Mouse (Mus musculus): ENCODE data around the gene Rhoh.

The Rhoh gene

DNA sequence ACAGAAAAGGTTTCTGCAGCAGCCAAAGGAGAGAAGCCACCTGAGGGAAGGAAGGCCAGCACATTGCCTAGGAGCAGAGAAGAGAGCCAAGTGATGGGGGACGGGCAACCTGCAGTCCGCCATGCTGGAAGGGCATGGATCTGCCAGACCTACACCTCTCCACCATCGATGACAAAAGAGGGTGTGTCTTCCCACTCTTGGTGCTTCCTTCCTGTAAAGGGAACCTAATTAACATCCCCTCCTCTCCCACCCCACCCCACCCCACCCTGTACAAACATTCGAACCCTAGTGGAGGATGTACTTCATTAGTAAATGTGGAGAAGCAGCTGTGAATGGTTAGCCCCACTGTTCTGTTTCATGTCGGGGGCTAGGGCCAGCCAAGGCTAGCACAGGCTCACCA, 51.2 kb downstream of the Rhoh start:
- in situ Hi-C loops (cut with MboI; ENCODE audit: low pct_unique_long_range_greater_than_20kb in 1 of 2, low sequenced_read_pairs in 2 of 2, unreplicated experiment in 1 of 2), result no loop called here

DNA sequence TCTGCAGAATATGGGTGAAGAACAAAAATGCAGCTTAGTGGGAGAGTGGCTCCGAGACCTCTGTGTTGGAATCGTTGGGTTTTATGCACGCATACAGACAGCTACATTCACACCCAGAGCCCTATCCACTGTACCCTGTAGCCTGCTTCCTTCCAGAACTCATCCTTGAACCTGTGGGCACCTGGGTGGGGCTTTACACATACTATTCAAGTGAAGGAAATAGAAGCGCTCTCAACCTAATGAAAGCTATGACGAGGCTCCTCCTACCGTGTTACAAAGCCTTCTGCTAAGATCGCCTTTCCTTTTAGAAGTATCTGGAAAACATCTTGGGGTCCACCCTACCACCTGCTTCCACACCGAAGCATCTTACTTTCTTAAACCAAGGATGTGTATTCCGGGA, 52.1 kb downstream of the Rhoh start:
- in situ Hi-C loops (cut with MboI; ENCODE audit: low pct_unique_long_range_greater_than_20kb in 1 of 2, low sequenced_read_pairs in 2 of 2, unreplicated experiment in 1 of 2), result no loop called here

- in situ Hi-C loops (cut with MboI; ENCODE audit: low pct_unique_long_range_greater_than_20kb in 1 of 2, low sequenced_read_pairs in 2 of 2, unreplicated experiment in 1 of 2), result no loop called here
These were observed 53.3 kb downstream of the Rhoh start for GRCm38 (mm10) chr5:65914342-65914741.

DNA sequence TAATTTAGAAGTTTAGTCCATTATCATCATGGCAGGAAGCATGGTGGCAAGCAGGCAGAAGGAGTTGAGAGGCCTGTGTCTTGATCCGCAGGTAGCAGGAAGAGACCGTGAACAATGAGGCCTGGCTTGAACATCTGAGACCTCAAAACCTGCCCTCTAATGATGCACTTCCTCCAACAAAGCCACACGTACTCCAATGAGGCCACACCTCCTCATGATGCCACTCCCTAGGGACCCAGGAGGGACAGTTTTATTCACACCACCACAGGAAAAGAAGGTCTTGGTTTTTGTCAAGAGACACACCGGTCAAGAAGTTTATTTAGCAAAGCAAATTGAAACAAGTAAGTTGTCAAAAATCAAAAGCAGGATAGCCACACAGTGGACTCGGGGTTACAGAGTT, 55.9 kb downstream of the Rhoh start:
- in situ Hi-C loops (cut with MboI; ENCODE audit: low pct_unique_long_range_greater_than_20kb in 1 of 2, low sequenced_read_pairs in 2 of 2, unreplicated experiment in 1 of 2), result no loop called here

DNA sequence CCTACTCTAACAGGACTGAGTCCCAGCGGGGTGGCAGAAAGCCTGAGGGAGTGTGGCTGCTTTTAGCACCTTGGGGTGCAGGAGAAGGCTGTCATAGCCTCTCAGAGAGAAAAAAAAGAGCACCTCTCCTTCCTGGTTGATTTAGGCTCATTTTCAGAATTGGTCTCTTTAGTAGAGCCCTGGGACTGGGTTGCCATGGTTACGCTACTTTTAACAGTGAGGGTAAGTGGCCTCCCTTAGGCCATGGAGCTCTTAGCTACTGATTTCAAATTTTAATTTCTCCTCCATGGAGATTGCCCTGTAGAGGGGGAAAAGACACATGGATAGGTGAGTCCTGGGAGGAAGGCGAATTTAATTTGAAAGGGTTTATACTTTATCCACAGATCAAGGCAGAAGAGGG, 57.6 kb downstream of the Rhoh start:
- in situ Hi-C loops (cut with MboI; ENCODE audit: low pct_unique_long_range_greater_than_20kb in 1 of 2, low sequenced_read_pairs in 2 of 2, unreplicated experiment in 1 of 2), result no loop called here

DNA sequence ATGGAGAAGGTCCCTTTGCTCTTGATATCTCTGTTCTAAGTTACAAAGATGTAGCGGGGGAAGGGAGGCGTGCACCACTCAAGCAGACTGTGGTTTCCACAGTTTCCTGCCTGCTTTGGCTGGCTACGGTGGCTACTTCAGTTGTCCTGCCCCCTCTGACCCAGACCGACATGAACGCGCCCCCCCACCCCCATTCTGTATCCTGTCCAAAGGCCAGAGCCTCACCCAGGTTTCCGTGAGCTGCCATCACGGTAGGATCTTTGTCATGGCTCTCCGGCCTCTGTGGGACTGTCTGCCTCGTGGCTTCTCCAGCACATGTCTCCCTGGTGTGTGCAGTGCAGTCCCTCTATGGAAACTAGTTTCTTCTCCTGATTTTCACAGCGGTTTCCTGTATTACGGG, 58.3 kb downstream of the Rhoh start:
- in situ Hi-C loops (cut with MboI; ENCODE audit: low pct_unique_long_range_greater_than_20kb in 1 of 2, low sequenced_read_pairs in 2 of 2, unreplicated experiment in 1 of 2), result no loop called here

DNA sequence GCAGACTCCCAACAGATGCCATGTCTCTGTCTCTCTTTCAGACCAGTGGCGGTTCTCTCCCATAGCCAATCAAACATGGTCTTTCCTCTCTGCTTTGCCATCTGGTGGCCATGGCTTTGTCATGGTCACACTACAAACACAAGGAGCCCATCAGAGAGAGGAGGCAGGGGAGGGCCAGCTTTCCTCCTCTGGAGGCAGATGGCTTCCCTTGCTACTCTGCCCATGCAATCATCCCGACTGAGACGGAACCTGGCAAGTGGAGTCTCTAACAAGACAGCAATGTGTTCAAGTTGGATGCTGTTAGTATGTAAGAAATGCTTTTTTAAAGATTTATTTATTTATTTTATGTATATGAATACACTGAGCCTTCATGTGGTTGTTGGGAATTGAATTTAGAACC, 58.9 kb downstream of the Rhoh start:
- in situ Hi-C loops (cut with MboI; ENCODE audit: low pct_unique_long_range_greater_than_20kb in 1 of 2, low sequenced_read_pairs in 2 of 2, unreplicated experiment in 1 of 2), result no loop called here

GRCm38 (mm10) chr5:65920701-65921426, 59.9 kb downstream of the Rhoh start:
- in situ Hi-C loops (cut with MboI; ENCODE audit: low pct_unique_long_range_greater_than_20kb in 1 of 2, low sequenced_read_pairs in 2 of 2, unreplicated experiment in 1 of 2), result no loop called here

- in situ Hi-C loops (cut with MboI; ENCODE audit: low pct_unique_long_range_greater_than_20kb in 1 of 2, low sequenced_read_pairs in 2 of 2, unreplicated experiment in 1 of 2), result no loop called here
These were observed 60.6 kb downstream of the Rhoh start for GRCm38 (mm10) chr5:65921477-65922138.

GRCm38 (mm10) chr5:65926666-65927065, 65.7 kb downstream of the Rhoh start:
- in situ Hi-C loops (cut with MboI; ENCODE audit: low pct_unique_long_range_greater_than_20kb in 1 of 2, low sequenced_read_pairs in 2 of 2, unreplicated experiment in 1 of 2), result no loop called here

GRCm38 (mm10) chr5:65929162-65929561, 68.1 kb downstream of the Rhoh start:
- in situ Hi-C loops (cut with MboI; ENCODE audit: low pct_unique_long_range_greater_than_20kb in 1 of 2, low sequenced_read_pairs in 2 of 2, unreplicated experiment in 1 of 2), result no loop called here

DNA sequence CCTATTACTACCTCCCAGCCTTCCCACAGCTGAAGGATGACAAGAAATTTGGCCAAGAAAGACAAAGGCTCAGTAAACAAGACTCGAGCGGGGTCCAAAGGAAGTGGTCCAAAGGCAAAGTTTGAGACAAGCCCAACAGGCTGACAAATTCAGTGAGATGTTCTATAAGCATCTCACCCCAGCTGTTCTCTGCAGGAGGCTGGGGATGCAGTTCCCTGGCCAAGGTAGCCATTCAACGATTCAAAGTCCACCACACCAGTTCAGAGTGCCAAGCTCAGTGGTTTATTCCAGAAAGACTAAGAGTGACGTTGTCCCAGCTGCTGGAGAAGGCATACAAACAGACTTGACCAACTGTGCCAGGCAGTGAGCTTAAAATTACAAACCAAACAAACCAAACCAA, 69.2 kb downstream of the Rhoh start:
- in situ Hi-C loops (cut with MboI; ENCODE audit: low pct_unique_long_range_greater_than_20kb in 1 of 2, low sequenced_read_pairs in 2 of 2, unreplicated experiment in 1 of 2), result loop anchor here (5.0 kb wide), 2 partner anchors 88 to 98 kb away; no protein-coding TSS in a partner anchor

GRCm38 (mm10) chr5:65933258-65933657, 72.2 kb downstream of the Rhoh start:
- in situ Hi-C loops (cut with MboI; ENCODE audit: low pct_unique_long_range_greater_than_20kb in 1 of 2, low sequenced_read_pairs in 2 of 2, unreplicated experiment in 1 of 2), result loop anchor here (5.0 kb wide), 2 partner anchors 91 to 101 kb away; no protein-coding TSS in a partner anchor

DNA sequence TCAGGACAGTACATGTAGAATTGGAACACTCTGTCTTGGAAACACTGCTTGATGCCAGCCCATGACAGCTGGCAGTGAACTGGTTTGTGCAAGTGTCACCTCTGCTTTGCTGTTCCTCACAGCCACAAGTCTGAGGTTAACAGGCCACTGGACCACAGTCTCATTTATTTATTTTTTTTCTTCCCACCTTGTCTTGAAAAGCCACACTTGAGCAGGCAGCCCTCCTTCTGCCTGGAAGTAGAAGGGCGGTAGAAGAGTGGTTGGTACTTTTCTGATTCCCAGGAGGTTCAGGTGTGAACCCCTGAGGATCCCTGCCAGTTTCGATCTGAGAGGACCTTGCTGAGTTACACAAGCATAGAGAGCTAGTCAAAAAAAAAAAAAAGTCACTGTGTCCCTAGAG, 72.8 kb downstream of the Rhoh start:
- in situ Hi-C loops (cut with MboI; ENCODE audit: low pct_unique_long_range_greater_than_20kb in 1 of 2, low sequenced_read_pairs in 2 of 2, unreplicated experiment in 1 of 2), result loop anchor here (5.0 kb wide), 2 partner anchors 91 to 101 kb away; no protein-coding TSS in a partner anchor

DNA sequence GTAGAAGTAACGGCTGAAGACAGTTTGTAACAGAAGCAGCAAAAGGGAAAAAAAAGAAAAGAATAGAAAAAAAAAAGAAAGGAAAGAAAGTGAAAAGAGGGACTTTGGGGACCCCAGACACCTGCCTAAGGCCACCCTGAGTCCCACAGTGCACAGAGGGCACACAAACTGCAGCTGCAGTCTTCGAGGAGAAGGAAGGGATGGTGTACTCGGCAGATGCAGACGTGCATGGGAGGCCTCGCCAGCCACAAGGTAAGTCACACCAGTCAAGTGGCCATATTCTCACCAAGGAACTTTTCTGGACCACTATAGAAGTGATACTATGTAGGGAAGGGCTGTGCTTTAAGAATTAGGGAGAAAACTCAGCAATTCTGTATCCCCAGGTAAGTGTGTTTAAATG, 73.8 kb downstream of the Rhoh start, which contains the start of gene Chrna9:
Chrna9 (plus strand) TSS at position 139 of the 400 bp plus-strand sequence.
- in situ Hi-C loops (cut with MboI; ENCODE audit: low pct_unique_long_range_greater_than_20kb in 1 of 2, low sequenced_read_pairs in 2 of 2, unreplicated experiment in 1 of 2), result loop anchor here (5.0 kb wide), 2 partner anchors 92 to 102 kb away; no protein-coding TSS in a partner anchor

GRCm38 (mm10) chr5:65937011-65937726, 76.2 kb downstream of the Rhoh start:
- in situ Hi-C loops (cut with MboI; ENCODE audit: low pct_unique_long_range_greater_than_20kb in 1 of 2, low sequenced_read_pairs in 2 of 2, unreplicated experiment in 1 of 2), result no loop called here

DNA sequence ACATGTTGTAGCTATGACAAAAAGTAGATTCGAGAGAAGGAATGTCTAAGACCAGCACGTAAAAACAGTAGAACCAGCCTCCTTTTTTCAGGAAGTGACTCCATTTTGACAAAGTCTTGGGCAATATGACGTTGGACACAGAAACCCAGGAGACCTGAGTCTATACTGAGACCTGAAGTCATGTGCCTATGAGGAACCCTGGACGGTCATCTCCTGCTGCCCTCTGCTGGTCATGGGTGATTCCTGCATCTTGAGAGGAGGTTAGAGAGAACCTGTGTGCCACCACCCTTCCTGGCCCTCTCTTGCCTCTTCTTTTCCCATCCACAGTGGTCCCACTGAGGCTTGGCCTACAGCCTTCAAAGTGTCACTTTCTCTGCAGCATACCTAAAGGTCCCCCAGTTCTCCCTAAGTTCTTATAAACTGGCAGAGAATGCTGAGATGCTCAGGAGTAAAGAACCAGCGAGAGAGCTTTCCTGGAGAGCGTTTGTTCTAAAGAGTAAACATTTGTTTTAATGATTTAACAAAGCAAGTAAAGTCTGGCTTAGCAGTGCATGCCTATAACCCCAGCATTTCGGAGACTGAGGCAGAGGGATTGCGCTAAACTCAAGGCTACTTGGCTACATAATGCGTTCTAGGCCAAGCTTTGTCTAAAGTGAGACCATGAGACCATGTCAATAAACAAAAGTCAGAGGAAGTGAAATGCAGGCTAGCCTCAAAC, 77.1 kb downstream of the Rhoh start:
- in situ Hi-C loops (cut with MboI; ENCODE audit: low pct_unique_long_range_greater_than_20kb in 1 of 2, low sequenced_read_pairs in 2 of 2, unreplicated experiment in 1 of 2), result no loop called here

GRCm38 (mm10) chr5:65941145-65941544, 80.1 kb downstream of the Rhoh start:
- in situ Hi-C loops (cut with MboI; ENCODE audit: low pct_unique_long_range_greater_than_20kb in 1 of 2, low sequenced_read_pairs in 2 of 2, unreplicated experiment in 1 of 2), result no loop called here

Measured in mouse embryonic stem cell (cell line).